Mouse (Mus musculus): ENCODE measurements at regions not wholly inside any gene's neighbourhood (a gene's known extent, or its start where the extent isn't known, plus 50 kb on each side); places are given as distances from the start of the nearest gene placed in this dataset.

- TF ChIP-seq CTCF (IDR thresholded peaks at IDR 0.05; ENCODE audit: control insufficient read depth, insufficient read depth, insufficient replicate concordance, low read depth, low read length) (no peak), POLR2A (IDR thresholded peaks at IDR 0.05; ENCODE audit: control insufficient read depth, low read depth, low read length) (no peak)
Observed at GRCm38 (mm10) chr10:91545421-91545820, 364.3 kb upstream of the Tmpo start.
